Mouse (Mus musculus) heart, embryonic 13.5 days (tissue): Measurements from ENCODE around the gene Zfp160. TPM values are rescaled to one million over a fixed set of nuclear protein-coding genes. Genes with fewer than 3 reads are reported as not detected.
A peak's percentile ranks its signal among the peaks of the same experiment; 100 is the strongest.
"Not testable (repeated sequence)": the region's sequence is repeated elsewhere in the genome, so short reads cannot be mapped to it uniquely, and the experiment has no call there.

Source experiments
- ATAC-seq: fragments of 200-750 bp; cut with Nextera tagmentation; 2 replicates; pipeline ENCODE4 v1.8.0; 2017; ENCODE audit warnings: moderate TSS enrichment; ENCODE audit not compliant: insufficient number of reproducible peaks, low FRiP score, low TSS enrichment; ENCODE audit errors: extremely low read depth
- H3K27ac ChIP-seq: fragments of 300-500 bp; sonication (generic); replicated peaks from 2 replicates; pipeline ENCODE4 v1.5.1; 2015; ENCODE audit warnings: moderate library complexity, mild to moderate bottlenecking, inconsistent platforms
- H3K27me3 ChIP-seq: fragments of 300-500 bp; sonication (generic); replicated peaks from 2 replicates; pipeline ENCODE4 v1.6.1; 2015; ENCODE audit warnings: mild to moderate bottlenecking, inconsistent platforms
- H3K36me3 ChIP-seq: fragments of 300-500 bp; sonication (generic); 2 replicates; pipeline ENCODE4 v1.6.1; 2015; ENCODE audit warnings: mild to moderate bottlenecking, inconsistent platforms
- H3K4me1 ChIP-seq: fragments of 300-500 bp; sonication (generic); 2 replicates; pipeline ENCODE4 v1.6.1; 2015; ENCODE audit warnings: inconsistent platforms
- H3K4me2 ChIP-seq: fragments of 300-500 bp; sonication (generic); 2 replicates; pipeline ENCODE4 v1.6.1; 2015; ENCODE audit warnings: inconsistent platforms, mild to moderate bottlenecking, moderate library complexity
- H3K4me3 ChIP-seq: fragments of 300-500 bp; sonication (generic); 2 replicates; pipeline ENCODE4 v1.5.1; 2015; ENCODE audit warnings: moderate library complexity, mild to moderate bottlenecking, inconsistent platforms
- H3K9ac ChIP-seq: fragments of 300-500 bp; sonication (generic); 2 replicates; pipeline ENCODE4 v1.6.1; 2015; ENCODE audit warnings: inconsistent platforms, mild to moderate bottlenecking, moderate library complexity
- H3K9me3 ChIP-seq: fragments of 300-500 bp; sonication (generic); 2 replicates; pipeline ENCODE4 v1.6.1; 2016; ENCODE audit warnings: inconsistent platforms
- WGBS: fragments of 180-500 bp; shearing (Covaris S2); methylation state at CpG from one replicate; pipeline ENCODE4 v1.1.7; 2015; ENCODE audit warnings: mixed read lengths; 5-methylcytosine and 5-hydroxymethylcytosine counted together
- polyA plus RNA-seq: library from polyadenylated mRNA; unstranded; fragments of >200 nt; fragmentation: Nextera tagmentation; extraction: Ambion mirVana; gene quantifications from 2 replicates; pipeline ENCODE4 v1.2.1, GENCODE M21; 2015

Zfp160 gene
- polyA plus RNA-seq, 1 experiment from 2014 or later = 10.4 TPM

- H3K36me3 ChIP-seq, H3K4me1 ChIP-seq, H3K27me3 ChIP-seq, H3K9me3 ChIP-seq, H3K9ac ChIP-seq, H3K4me3 ChIP-seq, H3K4me2 ChIP-seq: not testable (repeated sequence)
- ATAC-seq = peak; percentile 14; the same call in 1 of the 2 replicates
- H3K27ac ChIP-seq = peak overlapping the region; percentile 56; the same call in 1 of the 2 replicates
- WGBS = 52% methylated on average over 3 of the region's 3 CpGs
Measured at GRCm38 (mm10) chr17:21051919-21052318, 43.2 kb downstream of the Zfp160 start.

DNA sequence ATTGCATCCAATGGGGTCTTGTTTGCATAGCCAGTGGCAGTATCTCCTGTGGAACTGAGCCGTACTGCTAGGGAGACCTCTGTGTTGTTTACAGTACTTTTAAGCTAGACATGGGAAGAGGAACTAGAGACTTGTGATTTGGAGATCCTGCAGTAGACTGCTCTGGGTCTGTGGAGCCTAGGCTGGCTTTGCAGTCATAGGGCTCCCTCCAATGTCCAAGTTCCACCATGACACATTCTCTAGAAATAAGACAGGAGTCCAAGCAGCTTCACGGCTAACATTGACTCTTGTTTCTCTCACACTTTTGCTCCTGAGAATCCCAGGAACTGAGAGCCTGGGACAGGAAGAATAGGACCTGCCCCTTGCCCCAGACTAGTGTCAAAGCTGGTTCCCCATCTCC lies 44.6 kb downstream of the Zfp160 start:
- Histone ChIP-seq H3K4me2 (no peak overlapping the region), H3K4me3 (no peak overlapping the region), H3K27me3 (no peaks in the 10 kb centered on the region), H3K36me3 (no peaks in the 10 kb centered on the region), H3K9me3 (no peaks in the 10 kb centered on the region), H3K9ac (no peak overlapping the region), H3K27ac (no peak overlapping the region), H3K4me1 (peaks cover 6% of the 10 kb centered on the region)
- ATAC-seq = no peak
- 79% methylated on average over 2 of the region's 2 CpGs for WGBS

GRCm38 (mm10) chr17:21055111-21055510 lies 46.4 kb downstream of the Zfp160 start:
- not testable (repeated sequence) for H3K4me2 ChIP-seq, ATAC-seq, H3K36me3 ChIP-seq, H3K4me1 ChIP-seq, H3K9me3 ChIP-seq, H3K27me3 ChIP-seq, H3K9ac ChIP-seq, H3K4me3 ChIP-seq, H3K27ac ChIP-seq
- 90% methylated on average over 1 of the region's 1 CpGs for WGBS

DNA sequence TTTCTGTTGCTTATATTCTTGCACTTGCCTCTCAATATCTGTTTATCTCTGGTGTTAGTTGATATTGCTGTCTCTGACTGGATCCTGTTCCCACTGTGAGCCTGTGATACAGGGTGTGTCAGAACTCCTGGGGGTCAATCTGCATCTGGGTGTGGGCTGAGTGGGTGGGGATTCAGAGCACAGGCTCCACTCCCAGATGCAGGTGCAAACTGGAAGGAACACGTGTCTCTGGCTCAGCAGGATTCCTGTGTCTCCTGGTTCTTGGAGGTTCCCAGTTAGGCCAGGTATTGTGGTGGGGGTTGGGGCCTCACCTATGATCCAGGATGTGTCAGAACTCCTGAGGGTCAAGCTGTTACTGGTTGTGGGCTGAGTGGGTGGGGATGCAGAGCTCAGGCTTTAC lies 56.8 kb downstream of the Zfp160 start:
- ATAC-seq = no peak
- H3K4me2 ChIP-seq = no peak overlapping the region
- no peaks in the 10 kb centered on the region for H3K9me3 ChIP-seq
- H3K4me3 ChIP-seq = no peak overlapping the region
- H3K9ac ChIP-seq = no peak overlapping the region
- H3K27me3 ChIP-seq = no peaks in the 10 kb centered on the region
- no peaks in the 10 kb centered on the region for H3K4me1 ChIP-seq
- no peaks in the 10 kb centered on the region for H3K36me3 ChIP-seq
- 42% methylated on average over 1 of the region's 1 CpGs for WGBS
- H3K27ac ChIP-seq = no peak overlapping the region

GRCm38 (mm10) chr17:21067036-21067435 lies 58.3 kb downstream of the Zfp160 start:
- H3K4me2 ChIP-seq = no peak overlapping the region
- no peaks in the 10 kb centered on the region for H3K36me3 ChIP-seq
- no peak overlapping the region for H3K4me3 ChIP-seq
- H3K27me3 ChIP-seq = no peaks in the 10 kb centered on the region
- H3K27ac ChIP-seq = no peak overlapping the region
- no peaks in the 10 kb centered on the region for H3K9me3 ChIP-seq
- ATAC-seq = no peak
- no peak overlapping the region for H3K9ac ChIP-seq
- no peaks in the 10 kb centered on the region for H3K4me1 ChIP-seq

- not testable (repeated sequence) for H3K27ac ChIP-seq, H3K4me2 ChIP-seq, H3K36me3 ChIP-seq, H3K4me3 ChIP-seq, H3K4me1 ChIP-seq, H3K27me3 ChIP-seq, H3K9ac ChIP-seq, H3K9me3 ChIP-seq
- peak; percentile 51; the same call in 1 of the 2 replicates for ATAC-seq
- no CpG with 5 or more reads among the region's 3 CpGs for WGBS
Measured at GRCm38 (mm10) chr17:21069443-21069842, 60.7 kb downstream of the Zfp160 start.

DNA sequence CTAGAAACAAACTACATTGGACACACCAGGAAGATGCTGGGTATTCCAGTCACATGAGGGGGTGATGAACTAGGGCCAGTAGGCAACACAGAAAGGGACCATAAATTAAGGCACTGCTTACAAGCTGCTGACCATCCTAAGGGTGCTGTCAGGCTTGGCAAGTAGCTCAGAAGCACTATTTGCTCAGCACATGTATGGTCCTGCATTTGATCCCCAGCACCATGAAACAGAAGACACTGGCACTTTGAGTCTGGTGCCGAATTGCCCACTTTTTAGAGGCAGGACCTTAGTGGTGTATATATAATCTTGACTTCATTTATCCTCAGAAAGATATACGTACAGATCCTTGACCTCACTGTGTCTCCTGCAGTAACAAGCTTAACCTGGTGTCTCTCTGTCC lies 62.3 kb downstream of the Zfp160 start:
- not testable (repeated sequence) for H3K4me2 ChIP-seq, ATAC-seq, H3K27ac ChIP-seq, H3K9me3 ChIP-seq, H3K9ac ChIP-seq, H3K4me1 ChIP-seq, H3K27me3 ChIP-seq, H3K36me3 ChIP-seq, H3K4me3 ChIP-seq
- WGBS = 74% methylated on average over 2 of the region's 2 CpGs

Other genes starting within 250 kb of the Zfp160 start
- gene Vmn1r228, start 222.7 kb upstream of the Zfp160 start, polyA plus RNA-seq = not detected in 2 replicates
- not detected in 2 replicates for gene Vmn1r229, start 197.3 kb upstream of the Zfp160 start, polyA plus RNA-seq
- gene Vmn1r230, start 168.5 kb upstream of the Zfp160 start, polyA plus RNA-seq = not detected in 2 replicates
- gene Vmn1r231, start 103.8 kb upstream of the Zfp160 start, polyA plus RNA-seq = not detected in 2 replicates
- not detected in 2 replicates for gene Vmn1r232, start 89.2 kb upstream of the Zfp160 start, polyA plus RNA-seq
- 353 and 358 TPM in 2 replicates for gene Ppp2r1a, start 63.6 kb upstream of the Zfp160 start, polyA plus RNA-seq
- gene Vmn1r233, start 12.4 kb upstream of the Zfp160 start, polyA plus RNA-seq = not detected in 2 replicates
- not detected in 2 replicates for gene Vmn1r234, start 217.2 kb downstream of the Zfp160 start, polyA plus RNA-seq
- gene Vmn1r235, start 247.5 kb downstream of the Zfp160 start, polyA plus RNA-seq = not detected in 2 replicates